Mouse (Mus musculus) forebrain, embryonic 16.5 days (tissue): ENCODE data around the gene Hspe1. TPM values are rescaled to one million over a fixed set of nuclear protein-coding genes. Genes with fewer than 3 reads are reported as not detected.

Experiments used
- ATAC-seq: fragments of 200-750 bp; cut with Nextera tagmentation; 2 replicates; pipeline ENCODE4 v1.8.0; 2017; ENCODE audit warnings: mild to moderate bottlenecking, moderate library complexity
- H3K27ac ChIP-seq: fragments of 300-500 bp; sonication (generic); 2 replicates; pipeline ENCODE4 v1.5.1; 2014; ENCODE audit warnings: low read length, control low read depth
- H3K27me3 ChIP-seq: fragments of 300-500 bp; sonication (generic); replicated peaks from 2 replicates; pipeline ENCODE4 v1.6.1; 2014; ENCODE audit warnings: low read length; ENCODE audit not compliant: control insufficient read depth, insufficient read depth
- H3K36me3 ChIP-seq: fragments of 300-500 bp; sonication (generic); 2 replicates; pipeline ENCODE4 v1.6.1; 2014; ENCODE audit not compliant: control insufficient read depth, insufficient read depth
- H3K4me1 ChIP-seq: fragments of 300-500 bp; sonication (generic); replicated peaks from 2 replicates; pipeline ENCODE4 v1.6.1; 2014; ENCODE audit warnings: low read length; ENCODE audit not compliant: control insufficient read depth, insufficient read depth
- H3K4me2 ChIP-seq: fragments of 300-500 bp; sonication (generic); 2 replicates; pipeline ENCODE4 v1.6.1; 2014; ENCODE audit warnings: mild to moderate bottlenecking, low read length, control low read depth
- H3K4me3 ChIP-seq: fragments of 300-500 bp; sonication (generic); replicated peaks from 2 replicates; pipeline ENCODE4 v1.5.1; 2014; ENCODE audit warnings: mild to moderate bottlenecking, low read length, control low read depth
- H3K9ac ChIP-seq: fragments of 300-500 bp; sonication (generic); replicated peaks from 2 replicates; pipeline ENCODE4 v1.6.1; 2014; ENCODE audit warnings: low read depth, low read length, control low read depth
- H3K9me3 ChIP-seq: fragments of 300-500 bp; sonication (generic); 2 replicates; pipeline ENCODE4 v1.6.1; 2016; ENCODE audit warnings: low read length; ENCODE audit not compliant: control insufficient read depth
- WGBS: fragments of 180-500 bp; shearing (Covaris S2); extraction: QIAGEN DNeasy Blood & Tissue Kit; methylation state at CpG from one replicate; pipeline ENCODE4 v1.1.7; 2014; 5-methylcytosine and 5-hydroxymethylcytosine counted together
- polyA plus RNA-seq: library from polyadenylated mRNA; unstranded; fragments of >200 nt; fragmentation: Nextera tagmentation; extraction: Ambion mirVana; gene quantifications from 2 replicates; pipeline ENCODE4 v1.2.1, GENCODE M21; 2015

Hspe1 gene
- polyA plus RNA-seq, 1 experiment from 2014 or later = 215 TPM

DNA sequence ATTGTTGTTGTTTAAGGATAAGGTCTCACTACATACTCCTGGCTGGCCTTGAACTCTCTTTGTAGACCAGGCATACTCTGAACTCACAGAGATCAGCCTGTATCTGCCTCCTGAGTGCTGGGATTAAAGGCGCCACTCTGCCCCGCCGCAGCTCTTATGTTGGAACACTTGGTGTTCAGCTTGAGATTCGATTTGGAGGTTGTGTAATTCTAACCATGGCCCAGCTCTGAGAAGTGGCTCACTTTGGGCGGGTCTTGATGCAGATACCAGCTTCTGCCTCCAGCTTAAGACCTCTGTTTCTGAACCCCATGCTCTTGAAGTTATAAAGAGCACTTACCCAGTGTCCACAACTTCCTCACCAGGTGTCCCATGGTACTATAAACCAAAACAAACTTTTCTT is 41.8 kb downstream of the Hspe1 start:
- 97% methylated on average over 5 of the region's 5 CpGs for WGBS
- H3K4me3 ChIP-seq = no peak overlapping the region
- no peaks in the 10 kb centered on the region for H3K36me3 ChIP-seq
- ATAC-seq = no peak
- H3K4me2 ChIP-seq = no peak overlapping the region
- H3K9ac ChIP-seq = no peak overlapping the region
- H3K9me3 ChIP-seq = no peaks in the 10 kb centered on the region
- no peak overlapping the region for H3K27ac ChIP-seq
- H3K27me3 ChIP-seq = no peaks in the 10 kb centered on the region
- peaks cover 19% of the 10 kb centered on the region for H3K4me1 ChIP-seq

DNA sequence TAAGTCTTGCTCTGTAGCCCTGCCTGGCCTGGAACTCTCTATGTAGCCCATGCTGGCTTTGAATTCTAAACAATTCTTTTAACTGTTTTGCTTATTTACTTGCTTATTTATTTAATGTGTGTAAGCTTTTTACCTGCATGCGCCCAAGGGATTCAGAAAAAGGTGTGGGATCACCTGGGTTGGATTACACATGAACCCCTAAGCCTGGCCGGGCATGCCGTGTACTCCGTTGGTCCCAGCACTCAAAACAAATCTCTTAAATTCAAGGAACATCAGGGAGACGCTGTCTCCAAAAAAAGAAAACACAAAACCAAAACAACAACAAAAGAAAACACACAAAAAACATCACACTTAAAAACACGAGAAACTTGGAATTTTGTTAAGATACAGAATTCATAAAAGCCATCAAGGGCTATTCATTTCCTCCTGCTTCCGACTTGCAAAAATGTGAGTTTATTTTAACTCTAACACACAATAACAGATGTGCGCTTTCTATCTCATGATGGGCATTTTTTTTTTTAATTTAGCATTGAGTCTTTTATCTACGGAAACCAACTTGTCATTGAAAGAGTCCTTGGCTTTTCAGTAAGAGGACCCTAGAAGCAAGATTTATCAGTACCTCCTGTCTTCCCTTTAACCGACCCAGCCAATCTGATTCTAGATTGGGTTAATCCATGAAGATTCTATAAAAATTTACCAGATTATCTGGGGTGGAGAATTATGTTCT is 42.4 kb downstream of the Hspe1 start:
- ATAC-seq = no peak
- Histone ChIP-seq H3K36me3 (no peaks in the 10 kb centered on the region), H3K27me3 (no peaks in the 10 kb centered on the region), H3K27ac (peak overlapping the region; percentile 93), H3K9me3 (no peaks in the 10 kb centered on the region), H3K4me3 (peak overlapping the region; percentile 99), H3K4me2 (peak overlapping the region; percentile 70), H3K4me1 (peaks cover 19% of the 10 kb centered on the region), H3K9ac (peak overlapping the region; percentile 99)
- 74% methylated on average over 10 of the region's 10 CpGs for WGBS

DNA sequence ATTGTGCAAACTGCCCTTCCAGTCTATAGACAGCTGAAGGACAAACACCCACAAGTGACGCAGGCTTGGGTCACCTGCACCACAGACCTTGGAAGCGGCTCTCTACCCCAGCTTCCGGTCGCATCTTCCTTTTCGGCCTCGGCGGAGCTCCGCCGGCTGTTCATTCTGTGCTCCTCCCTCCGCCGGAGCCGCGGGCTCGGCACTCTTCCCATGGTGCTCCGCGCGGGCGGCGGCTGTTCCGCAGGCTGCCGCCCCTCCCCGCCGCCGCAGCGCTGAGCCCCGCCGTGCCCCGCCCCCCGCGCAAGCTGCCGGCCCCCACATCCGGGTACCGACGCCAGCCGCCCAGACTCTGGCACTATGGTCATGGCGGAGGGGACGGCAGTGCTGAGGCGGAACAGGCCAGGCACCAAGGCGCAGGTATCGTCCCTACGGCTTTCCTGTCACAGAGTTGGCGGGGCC is 43.0 kb downstream of the Hspe1 start, which contains the start of gene Mob4:
TSS of gene Mob4 (plus strand) at position 289 of the 459 bp plus-strand sequence.
- Histone ChIP-seq H3K4me1 (peaks cover 19% of the 10 kb centered on the region), H3K27me3 (no peaks in the 10 kb centered on the region), H3K36me3 (no peaks in the 10 kb centered on the region), H3K27ac (peak within 1 kb of the TSS; percentile 97), H3K9ac (peak within 1 kb of the TSS; percentile 99), H3K9me3 (no peaks in the 10 kb centered on the region), H3K4me3 (peak within 1 kb of the TSS; percentile 99), H3K4me2 (peak within 1 kb of the TSS; percentile 79)
- ATAC-seq = peak; percentile 97
- under 1% methylated on average over 42 of the region's 42 CpGs for WGBS

DNA sequence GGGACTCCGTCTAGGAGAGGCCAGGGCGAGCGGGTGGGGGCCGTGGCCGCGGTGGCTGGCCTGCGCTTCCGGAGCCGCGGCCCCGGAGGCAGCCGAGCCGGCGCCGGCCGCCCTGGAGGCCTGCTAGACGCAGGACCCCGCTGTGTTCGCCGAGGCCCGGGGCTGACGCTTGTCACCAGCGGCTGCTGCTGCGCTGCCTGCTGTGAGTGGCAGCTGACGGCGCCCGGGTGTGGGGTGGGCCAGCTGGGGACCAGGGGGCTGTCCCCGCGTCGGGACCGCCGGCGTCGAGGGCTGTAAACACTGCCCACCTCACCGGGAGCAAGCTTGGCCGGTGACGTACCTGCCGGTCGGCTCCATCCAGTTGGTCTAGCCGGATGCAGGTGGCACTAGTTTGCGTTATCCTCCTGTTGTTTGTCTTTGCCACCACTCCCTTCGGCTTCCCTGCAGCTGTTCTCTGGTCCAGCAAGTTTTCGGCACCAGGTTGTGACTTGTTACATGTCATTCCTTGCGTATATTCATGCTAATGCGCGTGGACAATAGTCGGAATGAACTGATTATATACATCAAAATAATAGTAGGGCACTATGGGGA is 43.6 kb downstream of the Hspe1 start:
- H3K4me1 ChIP-seq = peaks cover 19% of the 10 kb centered on the region
- peak overlapping the region; percentile 97 for H3K27ac ChIP-seq
- peak; percentile 83; the same call in 1 of the 2 replicates for ATAC-seq
- H3K36me3 ChIP-seq = no peaks in the 10 kb centered on the region
- H3K4me3 ChIP-seq = peak overlapping the region; percentile 99
- no peaks in the 10 kb centered on the region for H3K9me3 ChIP-seq
- H3K9ac ChIP-seq = peak overlapping the region; percentile 99
- peak overlapping the region; percentile 79 for H3K4me2 ChIP-seq
- WGBS = under 1% methylated on average over 42 of the region's 47 CpGs
- H3K27me3 ChIP-seq = no peaks in the 10 kb centered on the region

DNA sequence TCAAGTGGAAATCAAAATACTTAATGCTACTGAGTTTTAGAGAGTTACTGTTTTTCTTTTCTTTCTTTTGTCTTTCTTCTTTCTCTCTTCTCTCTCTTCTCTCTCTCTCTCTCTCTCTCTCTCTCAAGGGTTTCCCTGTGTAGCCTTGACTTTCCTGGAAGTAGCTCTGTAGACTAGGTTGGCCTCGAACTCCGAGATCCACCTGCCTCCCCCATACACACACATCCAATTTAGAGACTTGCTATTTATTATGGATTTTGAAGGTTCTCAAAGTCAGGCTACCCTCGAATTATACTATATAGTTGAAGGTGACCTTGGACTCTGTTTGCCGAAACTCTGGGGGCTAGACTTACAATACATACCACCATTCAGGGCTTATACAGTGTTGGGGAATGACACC is 44.4 kb downstream of the Hspe1 start:
- H3K4me3 ChIP-seq = peak overlapping the region; percentile 99
- ATAC-seq = no peak
- H3K9ac ChIP-seq = peak overlapping the region; percentile 99
- H3K36me3 ChIP-seq = no peaks in the 10 kb centered on the region
- peak overlapping the region; percentile 79 for H3K4me2 ChIP-seq
- WGBS = 70% methylated on average over 4 of the region's 4 CpGs
- no peaks in the 10 kb centered on the region for H3K27me3 ChIP-seq
- no peak overlapping the region for H3K27ac ChIP-seq
- H3K9me3 ChIP-seq = no peaks in the 10 kb centered on the region
- H3K4me1 ChIP-seq = peaks cover 19% of the 10 kb centered on the region

DNA sequence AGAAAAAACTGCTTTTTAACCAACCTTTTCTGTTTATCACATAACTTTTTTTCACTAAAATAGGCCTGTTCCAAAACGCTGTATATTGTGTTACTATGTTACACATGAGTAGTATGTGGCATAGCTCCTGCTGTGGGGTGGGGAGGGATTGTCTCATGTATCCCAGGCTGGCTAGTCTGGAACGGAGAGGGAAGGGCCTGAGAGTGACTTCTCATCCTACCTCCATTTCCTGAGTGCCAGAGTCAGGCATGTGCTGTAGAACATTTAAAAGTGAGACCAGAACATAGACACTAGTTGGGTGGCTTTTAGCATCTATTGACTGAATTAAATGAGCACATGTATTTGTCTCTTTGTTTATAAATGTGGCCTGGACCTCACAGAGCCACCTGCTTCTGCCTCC is 45.2 kb downstream of the Hspe1 start:
- Histone ChIP-seq H3K4me1 (peaks cover 19% of the 10 kb centered on the region), H3K4me2 (no peak overlapping the region), H3K27me3 (no peaks in the 10 kb centered on the region), H3K27ac (no peak overlapping the region), H3K9me3 (no peaks in the 10 kb centered on the region), H3K36me3 (no peaks in the 10 kb centered on the region), H3K9ac (no peak overlapping the region), H3K4me3 (no peak overlapping the region)
- WGBS = 79% methylated on average over 2 of the region's 2 CpGs
- no peak for ATAC-seq

DNA sequence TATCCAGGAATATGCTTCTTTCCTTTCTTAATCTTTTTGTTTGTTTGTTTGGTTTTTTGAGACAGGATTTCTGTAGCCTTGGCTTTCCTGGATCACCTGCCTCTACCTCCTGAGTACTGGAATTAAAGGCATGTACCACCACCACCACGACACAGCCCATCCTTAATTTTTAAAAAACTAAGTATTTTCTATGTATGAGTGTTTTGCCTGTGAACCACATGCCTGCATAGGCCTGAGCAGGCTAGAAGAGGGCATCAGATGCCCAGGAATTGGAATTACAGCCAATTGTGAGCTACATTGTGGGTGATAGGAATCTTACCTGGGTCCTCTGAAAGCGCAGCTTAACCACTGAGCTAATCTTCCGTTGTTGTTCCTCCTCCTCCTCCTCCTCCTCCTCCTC is 46.4 kb downstream of the Hspe1 start:
- H3K9ac ChIP-seq = no peak overlapping the region
- no peaks in the 10 kb centered on the region for H3K27me3 ChIP-seq
- 94% methylated on average over 3 of the region's 3 CpGs for WGBS
- ATAC-seq = no peak
- no peaks in the 10 kb centered on the region for H3K9me3 ChIP-seq
- H3K4me2 ChIP-seq = no peak overlapping the region
- H3K4me3 ChIP-seq = no peak overlapping the region
- 0 out of 2 replicates have a peak, but pooled peaks cover 3% of the 10 kb centered on the region for H3K36me3 ChIP-seq
- H3K4me1 ChIP-seq = peaks cover 19% of the 10 kb centered on the region
- H3K27ac ChIP-seq = no peak overlapping the region

DNA sequence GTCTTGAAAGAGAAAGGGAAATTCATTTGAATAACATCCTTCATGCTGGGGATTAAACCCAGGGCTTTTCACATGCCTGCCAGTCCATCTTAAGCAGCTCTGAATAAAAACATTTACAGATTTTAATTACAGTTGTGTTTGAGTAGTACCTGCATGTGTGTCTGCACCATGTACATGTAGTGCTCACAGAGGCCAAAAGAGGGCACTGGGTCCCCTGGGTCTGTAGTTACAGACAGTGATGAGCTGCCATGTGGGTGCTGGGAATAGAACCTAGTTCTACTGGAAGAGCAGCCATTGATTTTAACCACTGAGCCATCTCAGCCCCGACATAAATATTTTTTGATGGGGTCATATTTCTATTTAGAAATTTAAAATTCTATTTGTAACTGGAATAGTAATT is 47.9 kb downstream of the Hspe1 start:
- H3K4me3 ChIP-seq = no peak overlapping the region
- no peak for ATAC-seq
- H3K27me3 ChIP-seq = no peaks in the 10 kb centered on the region
- no peak overlapping the region for H3K9ac ChIP-seq
- peaks cover 5% of the 10 kb centered on the region; the same call in 1 of the 2 replicates for H3K36me3 ChIP-seq
- no peak overlapping the region for H3K4me2 ChIP-seq
- 100% methylated on average over 1 of the region's 1 CpGs for WGBS
- no peak overlapping the region for H3K27ac ChIP-seq
- H3K4me1 ChIP-seq = peaks cover 16% of the 10 kb centered on the region
- H3K9me3 ChIP-seq = no peaks in the 10 kb centered on the region
